Mouse (Mus musculus): ENCODE measurements at regions not wholly inside any gene's neighbourhood (a gene's known extent, or its start where the extent isn't known, plus 50 kb on each side); places are given as distances from the start of the nearest gene placed in this dataset.

- TF ChIP-seq CTCF (IDR thresholded peaks at IDR 0.05; ENCODE audit: extremely low read depth, insufficient read length, insufficient replicate concordance, low read depth, low read length), result no peak
- no peak for TF ChIP-seq POLR2A (IDR thresholded peaks at IDR 0.05; ENCODE audit: low read depth, low read length)
These were observed 317.7 kb upstream of the Trib2 start for GRCm38 (mm10) chr12:16134446-16134845.

Measured in small intestine, adult 2 months (tissue).